Mouse (Mus musculus) ovary, postnatal 10 days (tissue): ENCODE measurements around the gene Sccpdh.
"Not testable (repeated sequence)": the region's sequence is repeated elsewhere in the genome, so short reads cannot be mapped to it uniquely, and the experiment has no call there.

Source experiments
- DNase-seq: peaks from one replicate; pipeline ENCODE4 v3.0.0; 2022; ENCODE audit warnings: low spot score

Sccpdh gene

GRCm38 (mm10) chr1:179668836-179669537, 977 bp downstream of the Sccpdh start:
- DNase-seq, result no peak

GRCm38 (mm10) chr1:179674355-179674754, 6.3 kb downstream of the Sccpdh start:
- no peak for DNase-seq

DNA sequence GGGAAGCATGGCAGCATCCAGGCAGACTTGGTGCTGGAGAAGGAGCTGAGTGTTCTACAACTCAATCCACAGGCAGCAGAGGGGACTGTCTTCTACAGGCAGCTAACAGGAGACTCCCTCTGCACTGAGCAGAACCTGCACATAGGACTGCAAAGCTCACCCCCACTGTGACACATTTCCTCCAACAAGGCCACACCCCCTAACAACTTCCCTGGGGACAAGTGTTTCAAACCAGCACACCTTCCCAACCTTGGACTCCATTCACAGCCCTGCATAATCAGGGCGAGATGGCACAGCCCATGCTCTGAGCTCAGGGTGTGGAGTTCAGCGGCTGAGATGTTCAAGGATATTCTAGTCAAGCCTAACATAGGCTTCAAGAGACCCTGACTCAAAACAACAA, 9.0 kb downstream of the Sccpdh start:
- no peak for DNase-seq

DNA sequence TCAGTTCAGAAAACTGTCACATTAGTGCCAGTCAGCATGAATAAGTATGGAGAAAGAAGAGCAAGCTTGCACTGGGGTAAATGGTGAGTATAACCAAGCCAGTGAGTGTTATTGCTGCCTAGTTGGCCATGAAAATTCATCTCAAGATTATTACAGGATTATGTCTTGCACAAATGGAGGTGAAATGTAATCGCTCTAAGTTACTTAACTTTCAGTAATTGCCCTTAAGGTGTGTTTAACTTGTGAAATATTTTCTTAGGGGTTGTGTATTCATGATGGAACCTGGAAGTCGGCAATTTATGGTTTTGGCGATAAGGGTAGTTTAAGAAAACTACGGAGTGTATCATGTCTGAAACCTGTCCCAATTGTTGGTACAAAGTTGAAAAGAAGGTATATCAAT, 11.3 kb downstream of the Sccpdh start:
- no peak for DNase-seq

DNA sequence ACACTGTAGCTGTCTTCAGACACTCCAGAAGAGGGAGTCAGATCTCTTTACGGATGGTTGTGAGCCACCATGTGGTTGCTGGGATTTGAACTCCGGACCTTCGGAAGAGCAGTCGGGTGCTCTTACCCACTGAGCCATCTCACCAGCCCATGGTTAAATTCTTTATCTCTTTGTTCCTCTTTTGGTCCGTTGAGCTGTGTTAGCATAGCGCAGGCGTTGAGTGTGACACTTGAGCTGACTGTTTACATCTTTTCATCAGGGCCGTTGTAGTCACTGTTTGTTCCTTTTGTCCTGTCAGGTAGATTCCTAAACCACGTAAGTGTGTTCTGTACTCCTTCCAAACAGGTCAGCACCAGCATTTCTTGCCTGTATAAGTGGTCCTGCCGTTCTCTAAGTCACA, 14.7 kb downstream of the Sccpdh start:
- DNase-seq, result not testable (repeated sequence)

- DNase-seq, result no peak
Observed at GRCm38 (mm10) chr1:179686348-179686747, 18.3 kb downstream of the Sccpdh start.

DNA sequence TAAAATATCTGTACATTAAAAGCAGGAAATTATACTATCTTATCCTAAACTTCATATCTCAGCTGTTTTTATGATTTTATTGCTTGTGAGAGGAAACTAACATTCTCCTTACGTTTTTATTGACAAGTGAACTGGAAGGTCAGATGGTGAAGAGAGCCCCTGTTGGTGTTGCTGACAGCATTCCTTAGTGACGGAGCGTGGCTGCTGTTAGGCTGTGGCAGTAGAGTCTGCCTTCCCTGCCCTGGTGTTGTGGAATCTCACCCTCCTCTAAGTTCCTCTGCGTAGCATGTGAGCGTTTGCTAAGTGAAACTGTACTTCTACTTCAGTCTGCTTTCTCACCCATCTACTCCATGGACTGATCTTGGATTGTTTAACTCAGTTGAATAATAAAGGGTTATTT, 18.8 kb downstream of the Sccpdh start:
- no peak for DNase-seq

DNA sequence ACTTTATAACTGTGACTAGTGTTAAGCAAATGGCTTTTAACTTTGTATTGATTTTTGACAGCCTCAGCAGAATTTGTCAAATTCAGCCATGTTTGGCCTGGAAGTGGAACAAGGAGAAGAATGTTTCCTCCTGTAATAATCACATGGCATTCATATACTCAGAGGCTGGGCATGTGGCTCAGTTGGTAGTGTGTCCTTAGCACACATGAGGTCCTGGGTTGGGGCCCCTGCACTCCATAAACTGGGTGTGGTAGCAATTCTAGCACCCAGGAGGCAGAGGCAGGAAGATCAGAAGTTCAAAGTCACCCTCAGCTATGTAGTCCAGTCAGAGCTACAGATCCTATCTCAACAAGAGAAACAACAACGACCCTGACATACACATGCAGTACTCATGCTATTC, 19.3 kb downstream of the Sccpdh start:
- DNase-seq, result no peak

- DNase-seq, result no peak
Observed at GRCm38 (mm10) chr1:179687966-179688365, 20.0 kb downstream of the Sccpdh start.

- no peak for DNase-seq
Observed at GRCm38 (mm10) chr1:179688415-179688814, 20.4 kb downstream of the Sccpdh start.

- DNase-seq, result no peak
Observed at GRCm38 (mm10) chr1:179688914-179689313, 20.9 kb downstream of the Sccpdh start.

GRCm38 (mm10) chr1:179689479-179689878, 21.5 kb downstream of the Sccpdh start:
- DNase-seq, result no peak

GRCm38 (mm10) chr1:179704150-179704549, 36.1 kb downstream of the Sccpdh start:
- DNase-seq, result no peak

DNA sequence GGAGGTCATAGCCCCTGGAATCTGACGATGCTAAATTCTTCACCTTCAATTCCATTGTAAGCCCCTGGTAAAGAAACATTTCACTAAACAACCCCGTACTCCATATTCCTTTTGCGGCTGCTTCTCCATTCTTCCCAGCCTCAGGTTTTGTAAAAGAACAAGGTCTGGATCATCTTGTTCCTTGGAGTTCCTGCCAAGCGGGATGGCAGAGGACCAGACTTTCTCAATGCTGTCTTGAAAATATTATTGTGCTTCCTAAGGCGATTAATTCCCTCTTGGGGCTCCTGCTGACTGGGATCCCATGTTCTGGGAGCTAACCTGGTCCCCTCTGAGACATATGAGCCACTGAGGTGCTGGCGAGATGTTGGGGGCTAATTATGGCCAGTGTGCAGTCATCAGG, 37.1 kb downstream of the Sccpdh start:
- no peak for DNase-seq

GRCm38 (mm10) chr1:179709390-179709789, 41.4 kb downstream of the Sccpdh start:
- no peak for DNase-seq

GRCm38 (mm10) chr1:179710739-179711138, 42.7 kb downstream of the Sccpdh start:
- no peak for DNase-seq

DNA sequence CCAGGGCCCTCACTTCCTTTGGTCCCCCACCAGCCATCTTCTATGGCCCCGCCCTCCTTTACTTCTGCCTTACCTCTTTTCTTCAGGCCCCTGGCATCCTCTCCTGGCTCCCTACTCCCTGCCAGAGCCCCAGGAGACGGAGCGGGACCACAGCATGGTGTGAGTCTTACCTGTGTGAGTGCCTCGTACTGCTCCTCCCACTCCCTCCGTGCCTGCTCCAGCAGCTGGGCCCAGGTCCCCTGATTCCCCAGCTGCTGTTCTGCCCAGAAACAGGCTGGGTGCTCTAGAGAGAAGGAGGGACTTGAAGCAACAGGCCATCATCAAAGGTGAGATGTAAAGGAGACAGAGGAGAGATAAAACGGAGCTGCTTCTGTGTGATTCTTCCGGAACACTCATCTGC, 44.6 kb downstream of the Sccpdh start:
- no peak for DNase-seq

- no peak for DNase-seq
Observed at GRCm38 (mm10) chr1:179713367-179713766, 45.4 kb downstream of the Sccpdh start.

DNA sequence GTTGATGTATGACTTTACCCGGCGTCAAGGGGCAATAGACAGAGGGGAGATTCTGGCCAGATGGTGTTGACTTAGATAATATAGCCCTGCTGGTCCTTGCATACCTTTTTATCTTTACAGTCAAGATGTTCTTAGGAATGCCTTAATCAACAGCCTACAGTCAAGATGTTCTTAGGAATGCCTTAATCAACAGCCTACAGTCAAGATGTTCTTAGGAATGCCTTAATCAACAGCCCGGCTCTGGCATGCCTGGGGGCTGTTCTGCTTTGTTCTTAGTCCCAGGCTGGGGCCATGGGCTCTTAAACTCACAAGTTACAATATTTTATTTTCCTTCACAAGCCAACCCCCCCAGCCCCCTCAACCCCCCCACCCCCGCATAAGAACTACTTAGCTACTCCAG, 47.3 kb downstream of the Sccpdh start:
- DNase-seq, result not testable (repeated sequence)

GRCm38 (mm10) chr1:179715786-179716185, 47.8 kb downstream of the Sccpdh start:
- no peak for DNase-seq

GRCm38 (mm10) chr1:179722811-179723469, 54.9 kb downstream of the Sccpdh start:
- DNase-seq, result no peak

- DNase-seq, result no peak
Observed at GRCm38 (mm10) chr1:179728661-179729060, 60.7 kb downstream of the Sccpdh start.

- no peak for DNase-seq
Observed at GRCm38 (mm10) chr1:179731391-179731790, 63.4 kb downstream of the Sccpdh start.
